Mouse (Mus musculus) midbrain, embryonic 15.5 days (tissue): ENCODE results near the gene Uggt1. TPM values are rescaled to one million over a fixed set of nuclear protein-coding genes. Genes with fewer than 3 reads are reported as not detected.

Source experiments
- ATAC-seq: fragments of 200-750 bp; cut with Nextera tagmentation; replicated peaks from 2 replicates; pipeline ENCODE4 v1.8.0; 2017; ENCODE audit warnings: moderate TSS enrichment
- H3K27ac ChIP-seq: fragments of 300-500 bp; sonication (generic); 2 replicates; pipeline ENCODE4 v1.5.1; 2015; ENCODE audit warnings: mild to moderate bottlenecking, inconsistent platforms
- H3K27me3 ChIP-seq: fragments of 300-500 bp; sonication (generic); replicated peaks from 2 replicates; pipeline ENCODE4 v1.6.1; 2015; ENCODE audit warnings: inconsistent platforms
- H3K36me3 ChIP-seq: fragments of 300-500 bp; sonication (generic); replicated peaks from 2 replicates; pipeline ENCODE4 v1.6.1; 2015; ENCODE audit warnings: inconsistent platforms
- H3K4me1 ChIP-seq: fragments of 300-500 bp; sonication (generic); 2 replicates; pipeline ENCODE4 v1.6.1; 2015; ENCODE audit warnings: inconsistent platforms
- H3K4me2 ChIP-seq: fragments of 300-500 bp; sonication (generic); 2 replicates; pipeline ENCODE4 v1.6.1; 2015; ENCODE audit warnings: inconsistent platforms, mild to moderate bottlenecking, moderate library complexity
- H3K4me3 ChIP-seq: fragments of 300-500 bp; sonication (generic); 2 replicates; pipeline ENCODE4 v1.5.1; 2015; ENCODE audit warnings: mild to moderate bottlenecking, inconsistent platforms
- H3K9ac ChIP-seq: fragments of 300-500 bp; sonication (generic); 2 replicates; pipeline ENCODE4 v1.6.1; 2015; ENCODE audit warnings: mild to moderate bottlenecking, inconsistent platforms
- H3K9me3 ChIP-seq: fragments of 300-500 bp; sonication (generic); 2 replicates; pipeline ENCODE4 v1.6.1; 2016; ENCODE audit warnings: inconsistent platforms
- WGBS: fragments of 180-500 bp; shearing (Covaris S2); methylation state at CpG from one replicate; pipeline ENCODE4 v1.1.7; 2015; ENCODE audit warnings: mixed read lengths; 5-methylcytosine and 5-hydroxymethylcytosine counted together
- microRNA-seq: library from miRNA; unstranded; fragments of <30 nt; microRNA quantifications from one replicate; pipeline ENCODE4, GENCODE M21; 2016
- polyA plus RNA-seq: library from polyadenylated mRNA; unstranded; fragments of >200 nt; fragmentation: Nextera tagmentation; extraction: Ambion mirVana; gene quantifications from 2 replicates; pipeline ENCODE4 v1.2.1, GENCODE M21; 2015

The Uggt1 gene
- polyA plus RNA-seq, 1 experiment from 2014 or later: 49.4 TPM

DNA sequence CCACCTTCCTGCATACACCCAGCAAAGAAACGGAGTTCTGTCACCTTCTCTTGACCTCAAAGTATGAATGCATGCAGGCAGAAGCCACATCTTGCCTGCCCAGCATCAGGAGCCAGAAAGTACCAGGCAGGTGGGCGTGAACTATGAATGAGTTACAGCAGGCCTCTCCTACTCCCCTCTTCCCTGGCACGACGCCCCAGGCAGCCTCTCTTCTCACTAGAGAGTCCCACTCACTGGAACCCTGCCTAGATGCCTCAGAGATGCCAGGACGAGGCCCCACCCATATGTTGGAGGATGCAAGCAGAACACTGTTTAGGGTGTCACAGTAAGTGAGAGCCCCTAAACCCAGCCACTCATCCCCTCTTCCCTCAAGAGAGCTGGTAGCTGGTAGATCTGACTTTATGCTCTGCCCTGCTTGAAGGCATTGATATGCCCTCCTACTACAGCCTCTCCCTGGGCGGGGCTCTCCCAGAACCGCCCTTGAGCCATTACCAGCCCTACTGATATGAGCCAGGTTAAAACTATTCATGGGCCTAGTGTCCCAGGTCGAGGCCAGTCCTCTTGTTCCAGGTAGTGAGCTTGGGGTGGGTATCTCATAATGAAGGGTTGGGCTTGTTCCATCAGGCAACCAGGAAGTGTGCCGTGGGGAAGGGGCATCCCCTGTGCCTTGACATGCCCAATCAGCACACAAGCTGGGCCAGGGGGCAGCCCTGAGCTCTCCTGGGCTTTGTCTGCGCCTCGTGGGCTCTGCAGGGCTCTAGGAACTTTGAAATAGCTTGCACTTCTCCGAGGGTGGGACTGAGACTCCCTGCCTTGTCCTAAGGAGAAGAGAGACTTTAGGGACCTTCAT, 148.9 kb downstream of the Uggt1 start:
- no peak overlapping the region for H3K27ac ChIP-seq
- ATAC-seq: no peak
- peaks cover 8% of the 10 kb centered on the region; the same call in 1 of the 2 replicates for H3K36me3 ChIP-seq

GRCm38 (mm10) chr1:36093741-36094140, 150.8 kb downstream of the Uggt1 start:
- Histone ChIP-seq H3K4me3 (no peak overlapping the region), H3K27ac (no peak overlapping the region), H3K27me3 (no peaks in the 10 kb centered on the region), H3K36me3 (peaks cover 8% of the 10 kb centered on the region; the same call in 1 of the 2 replicates), H3K9me3 (no peaks in the 10 kb centered on the region), H3K4me1 (peaks cover 17% of the 10 kb centered on the region), H3K9ac (no peak overlapping the region), H3K4me2 (no peak overlapping the region)
- WGBS: 95% methylated on average over 8 of the region's 8 CpGs
- ATAC-seq: no peak

More for the DNA sequence above, 148.9 kb downstream of the Uggt1 start:
- Histone ChIP-seq H3K4me1 (no peaks in the 10 kb centered on the region), H3K27me3 (no peaks in the 10 kb centered on the region), H3K4me2 (no peak overlapping the region), H3K9ac (no peak overlapping the region), H3K9me3 (no peaks in the 10 kb centered on the region), H3K4me3 (no peak overlapping the region)
- 85% methylated on average over 12 of the region's 12 CpGs for WGBS

- Histone ChIP-seq H3K27ac (no peak overlapping the region), H3K9me3 (no peaks in the 10 kb centered on the region), H3K4me2 (no peak overlapping the region), H3K4me1 (peaks cover 29% of the 10 kb centered on the region), H3K27me3 (no peaks in the 10 kb centered on the region), H3K36me3 (peaks cover 11% of the 10 kb centered on the region), H3K9ac (no peak overlapping the region), H3K4me3 (no peak overlapping the region)
- ATAC-seq: no peak
- WGBS: 58% methylated on average over 6 of the region's 6 CpGs
Observed at GRCm38 (mm10) chr1:36091246-36091645, 153.3 kb downstream of the Uggt1 start.

- peaks cover 29% of the 10 kb centered on the region for H3K4me1 ChIP-seq
- 81% methylated on average over 4 of the region's 4 CpGs for WGBS
- no peaks in the 10 kb centered on the region for H3K9me3 ChIP-seq
- H3K27me3 ChIP-seq: no peaks in the 10 kb centered on the region
- no peak overlapping the region for H3K4me3 ChIP-seq
- no peak for ATAC-seq
- no peak overlapping the region for H3K4me2 ChIP-seq
- H3K9ac ChIP-seq: no peak overlapping the region
- H3K36me3 ChIP-seq: peaks cover 12% of the 10 kb centered on the region
- H3K27ac ChIP-seq: no peak overlapping the region
Observed at GRCm38 (mm10) chr1:36090722-36091110, 153.8 kb downstream of the Uggt1 start.

Small RNA genes lying within 50 kb of the gene (microRNA-seq; reads per million reads assigned to microRNA genes)
- 2.9 reads per million, percentile 12 among the genes with 10 or more reads in this experiment for gene Mir6897

Other genes starting within 250 kb of the Uggt1 start
- 26.1 and 29.6 TPM in 2 replicates for gene Hs6st1, start 176.3 kb downstream of the Uggt1 start, polyA plus RNA-seq
- gene Neurl3, start 30.0 kb upstream of the Uggt1 start, polyA plus RNA-seq: 1.1 and 1.4 TPM in 2 replicates
- 3.1 and 3.4 TPM in 2 replicates for gene Arid5a, start 63.0 kb upstream of the Uggt1 start, polyA plus RNA-seq
- gene Kansl3, start 124.5 kb upstream of the Uggt1 start, polyA plus RNA-seq: 44.4 and 44.9 TPM in 2 replicates
- 2.6 TPM in 2 replicates for gene Fer1l5, start 127.6 kb upstream of the Uggt1 start, polyA plus RNA-seq
- gene Lman2l, start 200.6 kb upstream of the Uggt1 start, polyA plus RNA-seq: 67.3 and 74.5 TPM in 2 replicates
- 11.0 and 11.1 TPM in 2 replicates for gene Cnnm4, start 226.9 kb upstream of the Uggt1 start, polyA plus RNA-seq